Mouse (Mus musculus) olfactory bulb, adult 2 months (tissue): Measurements from ENCODE around the gene Ccdc13.

ENCODE experiments used
- CTCF ChIP-seq: fragments of 200-500 bp; IDR thresholded peaks from 2 replicates; pipeline ENCODE4 v1.5.1; 2012; ENCODE audit warnings: low read depth, mild to moderate bottlenecking, low read length, moderate library complexity; ENCODE audit not compliant: insufficient read depth
- POLR2A ChIP-seq: fragments of 200-500 bp; IDR thresholded peaks from 2 replicates; pipeline ENCODE4 v1.6.1; 2012; ENCODE audit warnings: mild to moderate bottlenecking, low read depth, low read length, moderate library complexity; ENCODE audit not compliant: insufficient read depth

GRCm38 (mm10) chr9:121791757-121792521, 47.3 kb downstream of the Ccdc13 start, which contains the start of gene Hhatl:
- no peak for TF ChIP-seq CTCF
- TF ChIP-seq POLR2A: no peak
